Mouse (Mus musculus) ES-E14 (cell line): ENCODE data around the gene Lrrc56. TPM values are rescaled to one million over a fixed set of nuclear protein-coding genes. Genes with fewer than 3 reads are reported as not detected.

Experiments used
- DNase-seq: peaks from one replicate; pipeline ENCODE4 v3.0.0-alpha.2; 2013; ENCODE audit warnings: low read depth, low spot score
- H3K27ac ChIP-seq: 2 replicates; pipeline ENCODE4 v1.5.1; 2012; ENCODE audit warnings: low read depth, mild to moderate bottlenecking, low read length, moderate library complexity, mixed read lengths; ENCODE audit not compliant: poor library complexity, insufficient read depth, severe bottlenecking
- H3K36me3 ChIP-seq: 2 replicates; pipeline ENCODE4 v1.6.1; 2012; ENCODE audit warnings: mild to moderate bottlenecking, low read length, moderate library complexity, mixed read lengths; ENCODE audit not compliant: control insufficient read depth, poor library complexity, insufficient read depth, severe bottlenecking
- H3K4me1 ChIP-seq, 2 experiments: fragments of 150-350 bp in 1 of 2; sonication (generic) in 1 of 2; 2 replicates each; pipeline ENCODE4 v1.6.1; 2012; ENCODE audit warnings: low read length in 2 of 2, mild to moderate bottlenecking in 1 of 2, mixed read lengths in 1 of 2; ENCODE audit not compliant: control insufficient read depth in 2 of 2, insufficient read depth in 2 of 2, poor library complexity in 1 of 2
- H3K4me3 ChIP-seq, 2 experiments: fragments of 150-350 bp in 1 of 2; sonication (generic) in 1 of 2; 2 replicates each; pipeline ENCODE4 v1.5.1; 2012; ENCODE audit warnings: low read length in 2 of 2, low read depth in 1 of 2, mild to moderate bottlenecking in 1 of 2, mixed read lengths in 1 of 2; ENCODE audit not compliant: insufficient read depth in 1 of 2, poor library complexity in 1 of 2, severe bottlenecking in 1 of 2
- H3K9ac ChIP-seq: 2 replicates; pipeline ENCODE4 v1.6.1; 2012; ENCODE audit warnings: low read depth, mild to moderate bottlenecking, low read length, mixed read lengths; ENCODE audit not compliant: poor library complexity, insufficient read depth, severe bottlenecking
- H3K9me3 ChIP-seq: fragments of 150-350 bp; sonication (generic); 2 replicates; pipeline ENCODE4 v1.6.1; 2012; ENCODE audit warnings: low read depth, mild to moderate bottlenecking, low read length; ENCODE audit not compliant: control insufficient read depth, insufficient read depth
- CHD2 ChIP-seq: IDR thresholded peaks from 2 replicates; pipeline ENCODE4 v1.6.1; 2014; ENCODE audit warnings: mild to moderate bottlenecking, low read depth, low read length, inconsistent platforms
- HCFC1 ChIP-seq: IDR thresholded peaks from 2 replicates; pipeline ENCODE4 v1.6.1; 2012; ENCODE audit warnings: low read length, inconsistent platforms, borderline replicate concordance; ENCODE audit not compliant: insufficient read depth
- MAFK ChIP-seq: IDR thresholded peaks from 2 replicates; pipeline ENCODE4 v1.6.1; 2014; ENCODE audit warnings: mild to moderate bottlenecking, low read depth, low read length, inconsistent platforms; ENCODE audit not compliant: insufficient read depth
- ZC3H11A ChIP-seq: IDR thresholded peaks from 2 replicates; pipeline ENCODE4 v1.6.1; 2012; ENCODE audit warnings: low read depth, mild to moderate bottlenecking, inconsistent platforms, low read length, borderline replicate concordance
- ZNF384 ChIP-seq: IDR thresholded peaks from 2 replicates; pipeline ENCODE4 v1.6.1; 2012; ENCODE audit warnings: low read depth, low read length, inconsistent platforms
- in situ Hi-C, 2 experiments: fragments of 600-800 bp; cut with MboI; formaldehyde crosslinking; loops; one replicate each; pipeline ENCODE4 v1.15.1; 2025; ENCODE audit warnings: low sequenced_read_pairs in 2 of 2, inconsistent platforms in 1 of 2; ENCODE audit not compliant: unreplicated experiment in 2 of 2
- total RNA-seq: library from RNA; depleted of rRNA; stranded (reverse); fragments of 300-350 nt; gene quantifications from 2 replicates; pipeline ENCODE4 v1.2.3, GENCODE M21; 2012

Gene Lrrc56
- total RNA-seq, 1 experiment: 3.3 TPM

- no peak for TF ChIP-seq ZC3H11A
- peaks cover 3 to 37% of the 10 kb centered on the region in 2 experiments; a peak in 3 of 4 replicates for H3K4me1 ChIP-seq
- DNase-seq: no peak
- H3K9ac ChIP-seq: no peak overlapping the region
- no peaks in the 10 kb centered on the region for H3K9me3 ChIP-seq
- H3K4me3 ChIP-seq: no peak overlapping the region
- in situ Hi-C loops: no loop called here
- H3K27ac ChIP-seq: no peak overlapping the region
- peaks cover 18% of the 10 kb centered on the region for H3K36me3 ChIP-seq
These were observed 24.7 kb downstream of the Lrrc56 start for GRCm38 (mm10) chr7:141218557-141219133.

- Histone ChIP-seq H3K9ac (no peak overlapping the region), H3K4me3 (no peak overlapping the region), H3K9me3 (no peaks in the 10 kb centered on the region), H3K4me1 (peaks cover 0 to 32% of the 10 kb centered on the region in 2 experiments; a peak in 3 of 4 replicates), H3K36me3 (peaks cover 18% of the 10 kb centered on the region), H3K27ac (no peak overlapping the region)
- in situ Hi-C loops: no loop called here
- DNase-seq: no peak
- TF ChIP-seq CHD2 (no peak), ZNF384 (no peak), MAFK (no peak), HCFC1 (no peak), ZC3H11A (no peak)
These were observed 25.7 kb downstream of the Lrrc56 start for GRCm38 (mm10) chr7:141219558-141220099.

GRCm38 (mm10) chr7:141220377-141220776 is 26.4 kb downstream of the Lrrc56 start:
- DNase-seq: no peak
- Histone ChIP-seq H3K4me3 (peak overlapping the region in 1 of 2 experiments; percentile 77; a peak in 2 of 4 replicates), H3K9me3 (no peaks in the 10 kb centered on the region), H3K27ac (no peak overlapping the region), H3K36me3 (peaks cover 18% of the 10 kb centered on the region), H3K4me1 (peaks cover 0 to 28% of the 10 kb centered on the region in 2 experiments; a peak in 3 of 4 replicates), H3K9ac (no peak overlapping the region)
- in situ Hi-C loops: no loop called here
- no peak for TF ChIP-seq ZNF384

- in situ Hi-C loops: no loop called here
- peak; percentile 97 for DNase-seq
- no peaks in the 10 kb centered on the region for H3K9me3 ChIP-seq
- peaks cover 18% of the 10 kb centered on the region for H3K36me3 ChIP-seq
- H3K27ac ChIP-seq: no peak overlapping the region
- H3K9ac ChIP-seq: peak overlapping the region; percentile 60
- H3K4me1 ChIP-seq: peaks cover 0 to 26% of the 10 kb centered on the region in 2 experiments; a peak in 3 of 4 replicates
- peak overlapping the region; percentile 68 to 77 for H3K4me3 ChIP-seq
- TF ChIP-seq CHD2 (0 out of 2 replicates have a peak, but pooled peaks have one; percentile 12), ZNF384 (no peak)
These were observed 27.5 kb downstream of the Lrrc56 start for GRCm38 (mm10) chr7:141221249-141222125.
